Mouse (Mus musculus) hindlimb bud, embryonic 11.5 days (tissue): Measurements from ENCODE around the gene Gas7.

Source experiments
- DNase-seq: peaks from one replicate; pipeline ENCODE4 v3.0.0-alpha.2; 2012; ENCODE audit warnings: low read depth, low spot score; ENCODE audit errors: extremely low spot score

Gene Gas7

GRCm38 (mm10) chr11:67488156-67488555, 32.9 kb downstream of the Gas7 start:
- DNase-seq, result no peak

GRCm38 (mm10) chr11:67489647-67490175, 34.5 kb downstream of the Gas7 start:
- DNase-seq, result no peak

GRCm38 (mm10) chr11:67496796-67497195, 41.6 kb downstream of the Gas7 start:
- DNase-seq, result no peak

GRCm38 (mm10) chr11:67500115-67500514, 44.9 kb downstream of the Gas7 start:
- DNase-seq, result no peak

DNA sequence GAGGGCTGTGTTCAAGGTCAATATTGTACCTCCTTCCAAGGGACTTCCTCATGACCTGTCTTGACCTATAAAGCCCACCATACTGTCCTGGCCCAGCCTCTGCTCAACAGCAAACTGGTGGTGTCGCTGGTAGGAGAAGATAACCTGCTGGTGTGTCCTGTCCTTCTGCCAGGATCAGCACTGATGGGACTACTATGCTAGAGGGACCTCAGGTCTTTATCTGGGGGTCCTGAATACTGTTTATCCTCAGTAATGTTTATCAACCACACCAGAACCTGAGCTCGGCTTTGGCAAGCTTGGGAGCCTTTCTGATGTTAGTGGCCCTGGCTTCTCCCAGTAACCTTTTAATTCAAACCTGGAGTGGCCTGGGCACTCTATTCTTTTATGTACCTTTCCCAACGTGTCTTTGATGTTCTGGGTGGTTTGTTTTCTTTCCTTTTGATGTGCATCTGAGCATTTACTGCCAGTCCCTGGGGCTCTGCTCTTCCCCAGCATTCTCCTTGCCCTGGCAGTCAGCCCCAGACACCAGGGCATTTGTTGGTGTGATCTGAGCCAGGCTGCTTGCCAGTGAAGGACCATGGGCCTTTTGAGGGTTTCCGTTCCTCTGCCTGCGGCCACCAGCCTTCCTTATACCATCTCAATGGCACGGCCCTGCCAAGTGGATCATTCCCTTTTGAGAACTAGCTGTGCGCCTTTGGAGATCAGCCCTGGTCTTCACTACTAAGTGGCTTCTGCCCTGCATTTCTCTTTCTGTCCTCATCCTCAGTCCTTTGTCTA, 46.4 kb downstream of the Gas7 start:
- no peak for DNase-seq

GRCm38 (mm10) chr11:67509219-67509876, 54.1 kb downstream of the Gas7 start:
- no peak for DNase-seq

GRCm38 (mm10) chr11:67510831-67511230, 55.6 kb downstream of the Gas7 start:
- DNase-seq, result no peak

- no peak for DNase-seq
These were observed 57.8 kb downstream of the Gas7 start for GRCm38 (mm10) chr11:67513001-67513400.

GRCm38 (mm10) chr11:67514401-67514800, 59.2 kb downstream of the Gas7 start:
- no peak for DNase-seq

GRCm38 (mm10) chr11:67515020-67515911, 60.0 kb downstream of the Gas7 start:
- DNase-seq, result no peak

GRCm38 (mm10) chr11:67515912-67516305, 60.7 kb downstream of the Gas7 start:
- DNase-seq, result no peak

GRCm38 (mm10) chr11:67517748-67518147, 62.5 kb downstream of the Gas7 start:
- no peak for DNase-seq

GRCm38 (mm10) chr11:67518985-67519384, 63.7 kb downstream of the Gas7 start:
- DNase-seq, result no peak

DNA sequence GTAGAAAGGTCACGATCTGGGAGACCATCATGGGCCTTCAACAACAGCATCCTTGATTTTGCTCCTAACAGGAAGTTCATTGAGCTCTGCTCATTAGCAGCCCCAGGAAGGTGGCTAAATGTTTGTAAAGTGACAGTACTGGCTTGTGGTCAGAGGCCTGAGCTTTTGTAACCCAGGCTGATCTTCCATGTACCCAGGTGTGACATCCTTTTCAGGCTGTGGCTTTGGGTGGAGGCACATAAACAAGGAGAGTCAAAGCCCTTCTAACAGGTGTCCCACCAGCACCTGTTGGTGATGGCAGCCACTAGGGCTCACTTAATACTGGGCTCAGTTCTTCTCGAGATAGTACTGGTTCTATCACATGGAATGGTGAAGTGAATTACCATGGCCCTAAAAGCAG, 67.4 kb downstream of the Gas7 start:
- DNase-seq, result no peak

GRCm38 (mm10) chr11:67523806-67524205, 68.6 kb downstream of the Gas7 start:
- no peak for DNase-seq

DNA sequence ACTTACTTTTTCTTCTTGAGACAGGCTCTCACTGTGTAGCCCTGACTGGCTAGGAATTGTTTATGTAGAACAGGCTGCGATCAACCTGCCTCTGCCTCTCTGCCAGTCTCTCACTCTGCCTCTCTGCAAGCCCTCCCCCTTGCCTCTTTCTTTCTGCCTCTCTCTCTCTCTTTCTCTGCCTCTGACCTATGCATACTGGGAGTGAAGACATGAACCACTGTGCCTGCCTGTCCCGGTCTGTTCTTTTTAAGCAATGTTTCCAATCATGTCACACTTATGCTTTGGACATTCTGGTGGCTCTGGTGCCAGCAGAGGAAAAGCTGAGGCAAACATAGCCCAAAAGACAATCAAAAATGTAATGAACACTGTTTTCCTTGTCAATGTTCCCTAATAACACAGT, 69.5 kb downstream of the Gas7 start:
- DNase-seq, result no peak

GRCm38 (mm10) chr11:67525841-67526240, 70.6 kb downstream of the Gas7 start:
- DNase-seq, result no peak

DNA sequence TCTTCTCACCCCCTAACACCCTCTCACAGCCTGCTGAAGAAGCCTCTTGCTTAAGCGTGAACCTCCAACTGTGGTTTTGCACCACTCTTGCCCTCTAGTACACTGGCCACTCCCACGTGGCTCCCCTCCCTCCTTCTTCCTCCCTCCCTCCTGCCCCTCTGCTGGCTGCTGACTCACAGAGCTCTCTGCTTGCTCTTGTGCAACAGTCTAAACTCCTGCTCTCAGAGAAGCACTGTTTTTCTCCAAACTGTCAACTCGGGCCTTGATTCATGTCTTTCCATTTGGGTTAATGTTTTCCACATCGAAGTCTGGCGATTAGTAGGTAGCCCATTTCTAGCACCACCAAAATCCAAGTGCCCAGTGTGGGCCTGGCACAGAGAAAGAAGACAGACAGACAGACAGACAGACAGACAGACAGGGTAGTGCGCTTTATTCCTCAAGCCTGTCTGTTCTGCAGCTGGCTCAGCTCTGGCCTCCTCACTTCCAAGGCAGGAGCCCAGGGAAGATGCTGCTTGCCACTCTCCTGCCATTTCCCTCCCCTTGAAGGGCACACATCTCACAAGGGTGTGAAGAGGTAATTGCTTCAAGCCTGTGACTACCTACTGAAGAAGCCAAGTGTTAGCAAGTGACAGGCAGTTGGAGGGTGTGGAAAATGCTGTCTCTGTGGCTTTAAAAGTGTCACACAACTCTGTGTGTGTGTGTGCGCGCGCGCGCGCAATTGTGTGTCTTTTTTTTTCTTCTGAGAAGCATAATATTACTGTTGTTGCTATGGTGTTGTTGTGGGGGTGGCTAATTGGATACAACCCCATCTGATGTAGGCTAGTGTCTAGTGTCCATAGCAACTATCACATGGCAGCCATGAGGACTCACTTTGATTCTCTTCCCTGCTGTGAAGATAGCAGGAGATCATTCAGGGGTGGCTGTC, 71.6 kb downstream of the Gas7 start:
- no peak for DNase-seq

- no peak for DNase-seq
These were observed 76.0 kb downstream of the Gas7 start for GRCm38 (mm10) chr11:67531286-67531685.

DNA sequence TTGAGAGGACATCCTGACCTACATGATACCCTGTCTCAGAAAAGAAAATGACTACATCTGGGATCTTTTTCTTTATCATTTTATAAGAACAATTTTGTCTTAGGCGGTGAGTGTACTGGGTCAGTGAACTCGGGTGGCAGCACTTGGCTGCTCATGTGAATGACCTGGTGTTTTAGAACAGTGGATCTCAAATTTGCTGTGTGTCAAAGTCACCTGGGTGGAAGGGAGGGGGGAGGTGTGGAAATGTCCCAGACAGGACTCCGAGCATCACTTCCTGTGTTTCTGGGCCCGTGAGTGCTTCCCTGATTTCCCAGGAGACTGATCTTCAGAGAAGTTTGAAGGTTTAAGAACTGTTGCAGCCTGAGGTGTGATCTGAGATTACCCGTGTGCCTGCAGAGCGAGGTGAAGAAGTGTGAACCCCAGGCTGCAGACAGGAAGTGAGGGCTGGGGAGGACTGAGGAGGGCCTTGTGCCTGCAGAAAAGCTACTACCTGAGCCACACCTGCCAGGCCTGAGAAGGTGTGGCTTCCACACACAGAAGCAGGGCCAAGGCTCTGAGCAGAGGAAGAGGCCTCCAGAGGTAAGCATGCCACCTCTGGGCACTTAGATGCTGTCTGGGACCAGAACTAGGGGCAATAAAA, 76.8 kb downstream of the Gas7 start:
- no peak for DNase-seq
